Mouse (Mus musculus) forebrain, embryonic 10.5 days (tissue): ENCODE data around the gene 1700016K19Rik. TPM values are rescaled to one million over a fixed set of nuclear protein-coding genes. Genes with fewer than 3 reads are reported as not detected.

ENCODE experiments used
- DNase-seq: peaks from one replicate; pipeline ENCODE4 v3.0.0-alpha.2; 2017; ENCODE audit warnings: low spot score; ENCODE audit errors: extremely low spot score
- H3K27ac ChIP-seq: fragments of 300-500 bp; sonication (generic); 2 replicates; pipeline ENCODE4 v1.5.1; 2016; ENCODE audit warnings: mild to moderate bottlenecking
- H3K27me3 ChIP-seq: fragments of 300-500 bp; sonication (generic); 2 replicates; pipeline ENCODE4 v1.6.1; 2016; ENCODE audit warnings: mild to moderate bottlenecking; ENCODE audit not compliant: poor library complexity, severe bottlenecking
- H3K36me3 ChIP-seq: fragments of 300-500 bp; sonication (generic); replicated peaks from 2 replicates; pipeline ENCODE4 v1.6.1; 2016; ENCODE audit warnings: mild to moderate bottlenecking, moderate library complexity
- H3K4me1 ChIP-seq: fragments of 300-500 bp; sonication (generic); 2 replicates; pipeline ENCODE4 v1.6.1; 2016
- H3K4me3 ChIP-seq: fragments of 300-500 bp; sonication (generic); 2 replicates; pipeline ENCODE4 v1.5.1; 2016; ENCODE audit warnings: mild to moderate bottlenecking, moderate library complexity
- H3K9me3 ChIP-seq: fragments of 300-500 bp; sonication (generic); 2 replicates; pipeline ENCODE4 v1.6.1; 2016; ENCODE audit warnings: mild to moderate bottlenecking, moderate library complexity
- WGBS: fragments of 180-500 bp; shearing (Covaris S2); methylation state at CpG from one replicate; pipeline ENCODE4 v1.1.7; 2016; 5-methylcytosine and 5-hydroxymethylcytosine counted together
- polyA plus RNA-seq: library from polyadenylated mRNA; unstranded; fragments of >200 nt; fragmentation: Nextera tagmentation; extraction: Ambion mirVana; gene quantifications from 2 replicates; pipeline ENCODE4 v1.2.1, GENCODE M21; 2016

The 1700016K19Rik gene
- polyA plus RNA-seq, 1 experiment from 2014 or later: 0.62 TPM

DNA sequence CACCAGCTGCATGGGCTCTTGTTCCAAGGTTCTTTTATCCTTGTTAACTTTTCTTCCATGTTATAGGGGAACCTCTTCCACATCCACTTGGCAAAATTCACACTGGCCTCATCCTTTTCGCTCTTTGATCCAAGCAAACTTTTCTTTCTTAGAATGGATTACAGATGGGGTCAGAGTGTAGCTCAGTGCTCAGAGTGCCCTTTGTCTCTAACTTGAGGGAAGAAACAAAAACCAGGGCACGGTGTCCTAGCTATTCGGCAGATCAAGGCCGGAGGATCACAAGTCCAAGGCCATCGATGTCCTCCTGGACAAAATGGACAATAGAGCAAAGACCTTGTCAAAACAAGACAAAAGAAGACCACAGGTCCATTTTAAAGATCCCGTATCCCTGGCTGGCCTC lies 31.0 kb upstream of the 1700016K19Rik start:
- Histone ChIP-seq H3K4me3 (no peak overlapping the region), H3K36me3 (no peaks in the 10 kb centered on the region), H3K9me3 (no peaks in the 10 kb centered on the region), H3K27me3 (peaks cover 76% of the 10 kb centered on the region), H3K4me1 (peaks cover 46% of the 10 kb centered on the region), H3K27ac (no peak overlapping the region)
- DNase-seq: no peak
- 89% methylated on average over 6 of the region's 6 CpGs for WGBS

GRCm38 (mm10) chr11:75970629-75971028 lies 29.1 kb upstream of the 1700016K19Rik start:
- Histone ChIP-seq H3K27ac (no peak overlapping the region), H3K36me3 (no peaks in the 10 kb centered on the region), H3K4me1 (peaks cover 27% of the 10 kb centered on the region), H3K4me3 (no peak overlapping the region), H3K9me3 (no peaks in the 10 kb centered on the region), H3K27me3 (peaks cover 61% of the 10 kb centered on the region)
- no peak for DNase-seq
- WGBS: 23% methylated on average over 3 of the region's 3 CpGs

- no peaks in the 10 kb centered on the region for H3K36me3 ChIP-seq
- no peak overlapping the region for H3K27ac ChIP-seq
- 87% methylated on average over 3 of the region's 3 CpGs for WGBS
- H3K4me3 ChIP-seq: no peak overlapping the region
- H3K9me3 ChIP-seq: no peaks in the 10 kb centered on the region
- H3K4me1 ChIP-seq: peaks cover 11% of the 10 kb centered on the region
- H3K27me3 ChIP-seq: peaks cover 46% of the 10 kb centered on the region
- DNase-seq: no peak
These were observed 27.5 kb upstream of the 1700016K19Rik start for GRCm38 (mm10) chr11:75972188-75972587.

GRCm38 (mm10) chr11:75972916-75973567 lies 26.7 kb upstream of the 1700016K19Rik start:
- Histone ChIP-seq H3K27me3 (peaks cover 37% of the 10 kb centered on the region), H3K27ac (no peak overlapping the region), H3K9me3 (no peaks in the 10 kb centered on the region), H3K4me1 (peaks cover 5% of the 10 kb centered on the region; the same call in 1 of the 2 replicates), H3K36me3 (no peaks in the 10 kb centered on the region), H3K4me3 (no peak overlapping the region)
- DNase-seq: no peak
- 22% methylated on average over 7 of the region's 7 CpGs for WGBS

GRCm38 (mm10) chr11:75973988-75974387 lies 25.7 kb upstream of the 1700016K19Rik start:
- no peak for DNase-seq
- Histone ChIP-seq H3K9me3 (no peaks in the 10 kb centered on the region), H3K27ac (no peak overlapping the region), H3K27me3 (peaks cover 28% of the 10 kb centered on the region), H3K36me3 (no peaks in the 10 kb centered on the region), H3K4me3 (no peak overlapping the region), H3K4me1 (0 out of 2 replicates have a peak, but pooled peaks cover 5% of the 10 kb centered on the region)
- WGBS: 82% methylated on average over 1 of the region's 1 CpGs

DNA sequence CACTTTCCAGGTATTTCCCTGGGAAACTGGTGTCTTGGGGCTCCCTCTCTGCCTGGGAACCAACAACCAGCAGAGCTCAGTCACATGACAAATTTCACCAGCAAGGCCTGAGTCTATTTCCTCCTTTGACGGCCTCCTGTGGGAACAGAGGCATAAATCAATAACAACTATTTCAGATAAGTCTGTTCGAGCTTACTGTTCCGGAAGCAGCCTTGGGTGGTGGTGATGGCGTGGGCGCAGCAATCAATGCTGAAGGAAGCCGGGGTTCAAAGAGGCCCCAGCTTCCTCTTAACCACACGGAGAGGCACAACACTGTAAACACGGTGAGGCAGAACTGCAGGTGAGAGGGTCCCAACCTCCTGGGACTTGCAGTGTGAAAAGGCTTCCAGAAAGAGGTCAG lies 23.0 kb upstream of the 1700016K19Rik start:
- H3K4me1 ChIP-seq: 0 out of 2 replicates have a peak, but pooled peaks cover 5% of the 10 kb centered on the region
- no peak for DNase-seq
- no peak overlapping the region for H3K4me3 ChIP-seq
- no peaks in the 10 kb centered on the region for H3K36me3 ChIP-seq
- WGBS: 80% methylated on average over 8 of the region's 8 CpGs
- H3K27me3 ChIP-seq: peaks cover 14% of the 10 kb centered on the region
- H3K9me3 ChIP-seq: no peaks in the 10 kb centered on the region
- H3K27ac ChIP-seq: no peak overlapping the region

- WGBS: 81% methylated on average over 6 of the region's 6 CpGs
- no peaks in the 10 kb centered on the region for H3K9me3 ChIP-seq
- DNase-seq: no peak
- H3K27ac ChIP-seq: no peak overlapping the region
- no peak overlapping the region for H3K4me3 ChIP-seq
- 0 out of 2 replicates have a peak, but pooled peaks cover 2% of the 10 kb centered on the region for H3K4me1 ChIP-seq
- H3K36me3 ChIP-seq: no peaks in the 10 kb centered on the region
- H3K27me3 ChIP-seq: peaks cover under 1% of the 10 kb centered on the region; the same call in 1 of the 2 replicates
These were observed 21.7 kb upstream of the 1700016K19Rik start for GRCm38 (mm10) chr11:75978051-75978450.

- no peak for DNase-seq
- no peaks in the 10 kb centered on the region for H3K36me3 ChIP-seq
- no peak overlapping the region for H3K4me3 ChIP-seq
- H3K9me3 ChIP-seq: no peaks in the 10 kb centered on the region
- WGBS: 35% methylated on average over 2 of the region's 2 CpGs
- no peaks in the 10 kb centered on the region for H3K27me3 ChIP-seq
- no peak overlapping the region for H3K27ac ChIP-seq
- H3K4me1 ChIP-seq: no peaks in the 10 kb centered on the region
These were observed 19.3 kb upstream of the 1700016K19Rik start for GRCm38 (mm10) chr11:75980413-75980812.

GRCm38 (mm10) chr11:75983194-75983593 lies 16.5 kb upstream of the 1700016K19Rik start:
- Histone ChIP-seq H3K27ac (no peak overlapping the region), H3K36me3 (no peaks in the 10 kb centered on the region), H3K27me3 (no peaks in the 10 kb centered on the region), H3K4me1 (no peaks in the 10 kb centered on the region), H3K4me3 (no peak overlapping the region), H3K9me3 (no peaks in the 10 kb centered on the region)
- DNase-seq: no peak
- WGBS: 82% methylated on average over 4 of the region's 4 CpGs

DNA sequence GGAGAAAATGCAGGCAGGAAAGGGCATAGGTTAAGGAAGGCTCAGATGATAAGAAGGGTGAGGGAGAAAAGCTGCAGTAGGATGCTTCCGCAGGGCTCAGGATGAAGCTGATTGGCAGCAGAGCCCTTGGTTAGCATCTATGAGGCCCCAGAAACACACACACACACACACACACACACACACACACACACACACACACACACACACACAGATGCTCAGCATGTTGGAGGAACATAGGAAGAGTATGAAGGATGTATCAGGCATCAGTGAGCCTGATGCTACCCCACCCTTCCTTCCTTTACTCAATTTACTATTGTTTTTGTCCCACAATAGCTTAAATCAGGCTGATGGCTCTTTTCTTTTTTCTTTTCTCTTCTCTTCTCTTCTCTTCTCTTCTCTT lies 15.1 kb upstream of the 1700016K19Rik start:
- WGBS: 86% methylated on average over 1 of the region's 1 CpGs
- no peaks in the 10 kb centered on the region for H3K27me3 ChIP-seq
- no peak for DNase-seq

DNA sequence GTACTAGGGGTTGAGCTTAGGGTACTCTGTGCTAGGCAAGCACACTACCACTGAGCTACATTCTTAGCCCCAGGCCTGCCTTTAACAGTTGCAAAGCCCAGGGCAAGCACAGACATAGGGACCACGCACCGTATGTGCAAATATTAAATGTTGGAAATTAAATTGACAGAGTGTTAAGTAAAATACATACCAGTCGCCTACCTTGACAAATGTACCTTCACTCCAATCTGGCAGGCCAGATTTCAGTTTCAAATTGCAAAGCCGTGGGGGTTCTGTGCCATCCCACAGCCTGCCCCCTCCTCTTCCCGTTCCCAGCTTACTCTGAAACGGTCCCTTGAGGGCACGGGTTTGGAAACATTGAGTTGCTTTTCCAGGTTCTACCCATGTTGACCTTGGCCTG lies 13.8 kb upstream of the 1700016K19Rik start:
- no peaks in the 10 kb centered on the region for H3K4me1 ChIP-seq
- DNase-seq: no peak
- no peak overlapping the region for H3K27ac ChIP-seq
- WGBS: 78% methylated on average over 7 of the region's 7 CpGs
- no peaks in the 10 kb centered on the region for H3K27me3 ChIP-seq
- H3K4me3 ChIP-seq: no peak overlapping the region
- no peaks in the 10 kb centered on the region for H3K36me3 ChIP-seq
- no peaks in the 10 kb centered on the region for H3K9me3 ChIP-seq

More for the DNA sequence above, 15.1 kb upstream of the 1700016K19Rik start:
- H3K4me3 ChIP-seq: no peak overlapping the region
- no peaks in the 10 kb centered on the region for H3K4me1 ChIP-seq
- H3K9me3 ChIP-seq: no peaks in the 10 kb centered on the region
- no peak overlapping the region for H3K27ac ChIP-seq
- H3K36me3 ChIP-seq: no peaks in the 10 kb centered on the region

GRCm38 (mm10) chr11:75990965-75991835 lies 8.5 kb upstream of the 1700016K19Rik start:
- 83% methylated on average over 15 of the region's 15 CpGs for WGBS
- no peaks in the 10 kb centered on the region for H3K36me3 ChIP-seq
- H3K4me1 ChIP-seq: no peaks in the 10 kb centered on the region
- no peak overlapping the region for H3K4me3 ChIP-seq
- H3K27me3 ChIP-seq: no peaks in the 10 kb centered on the region
- no peak overlapping the region for H3K27ac ChIP-seq
- no peaks in the 10 kb centered on the region for H3K9me3 ChIP-seq
- DNase-seq: no peak

- no peak overlapping the region for H3K27ac ChIP-seq
- H3K27me3 ChIP-seq: no peaks in the 10 kb centered on the region
- H3K36me3 ChIP-seq: no peaks in the 10 kb centered on the region
- no peak for DNase-seq
- WGBS: 85% methylated on average over 8 of the region's 8 CpGs
- no peaks in the 10 kb centered on the region for H3K4me1 ChIP-seq
- no peaks in the 10 kb centered on the region for H3K9me3 ChIP-seq
- no peak overlapping the region for H3K4me3 ChIP-seq
These were observed 7.8 kb upstream of the 1700016K19Rik start for GRCm38 (mm10) chr11:75991911-75992310.
